Mouse (Mus musculus): ENCODE data around the gene Gm20388. TPM values are rescaled to one million over a fixed set of nuclear protein-coding genes. Genes with fewer than 3 reads are reported as not detected.

The Gm20388 gene
- total RNA-seq, 2 experiments from 2014 or later, result 10.3 to 10.6 TPM

DNA sequence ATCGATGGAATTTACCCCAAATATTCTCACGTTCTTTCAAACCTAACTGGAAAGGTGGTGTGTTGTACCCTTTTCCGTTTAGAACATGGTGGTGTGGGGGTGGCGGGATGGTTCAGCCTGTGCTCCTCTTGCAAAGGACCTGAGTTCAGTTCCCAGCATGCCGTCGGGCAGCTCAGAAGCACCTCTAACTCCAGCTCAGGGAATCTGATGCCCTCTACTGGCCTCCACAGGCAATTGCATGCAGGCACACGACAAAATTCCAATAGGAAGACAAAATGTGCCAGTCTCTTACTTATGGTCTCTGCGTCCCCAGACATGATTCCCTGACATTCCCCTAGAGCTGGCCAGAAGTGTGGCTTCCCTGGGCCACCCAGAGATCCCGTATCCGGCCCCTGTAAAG is 1304.3 kb downstream of the Gm20388 start:
- intact Hi-C loops (cut with DNase I), result no loop called here
- no peak for DNase-seq (ENCODE audit: low spot score in 2 of 2)

DNA sequence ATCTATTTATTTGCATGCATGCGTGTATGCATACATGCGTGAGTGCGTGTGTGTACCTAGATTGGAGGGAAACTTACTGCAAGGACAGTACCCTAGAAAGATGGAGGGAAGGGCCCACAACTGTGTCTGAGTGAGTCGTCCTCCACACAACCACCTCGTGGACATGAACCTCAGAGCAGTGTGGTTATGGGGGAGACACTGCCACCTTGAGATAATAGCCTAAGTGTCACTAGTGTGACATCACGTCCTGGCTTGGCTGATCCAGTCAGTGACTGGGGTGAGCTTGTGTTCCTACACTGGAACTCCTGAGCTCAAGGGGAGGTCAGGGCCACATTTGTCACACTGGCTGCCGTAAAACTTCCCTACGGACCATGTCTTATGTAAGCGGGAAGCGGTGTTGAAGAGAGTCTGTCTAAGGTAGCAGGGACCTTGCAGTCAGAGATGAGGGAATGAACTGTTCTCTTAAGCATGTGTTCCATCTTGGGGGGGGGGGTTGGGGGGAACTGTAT is 1305.9 kb downstream of the Gm20388 start:
- intact Hi-C loops (cut with DNase I), result no loop called here
- DNase-seq (ENCODE audit: low spot score in 2 of 2), result no peak

GRCm38 (mm10) chr8:121218486-121218885 is 1307.8 kb downstream of the Gm20388 start:
- no peak for DNase-seq (ENCODE audit: low spot score in 2 of 2)

DNA sequence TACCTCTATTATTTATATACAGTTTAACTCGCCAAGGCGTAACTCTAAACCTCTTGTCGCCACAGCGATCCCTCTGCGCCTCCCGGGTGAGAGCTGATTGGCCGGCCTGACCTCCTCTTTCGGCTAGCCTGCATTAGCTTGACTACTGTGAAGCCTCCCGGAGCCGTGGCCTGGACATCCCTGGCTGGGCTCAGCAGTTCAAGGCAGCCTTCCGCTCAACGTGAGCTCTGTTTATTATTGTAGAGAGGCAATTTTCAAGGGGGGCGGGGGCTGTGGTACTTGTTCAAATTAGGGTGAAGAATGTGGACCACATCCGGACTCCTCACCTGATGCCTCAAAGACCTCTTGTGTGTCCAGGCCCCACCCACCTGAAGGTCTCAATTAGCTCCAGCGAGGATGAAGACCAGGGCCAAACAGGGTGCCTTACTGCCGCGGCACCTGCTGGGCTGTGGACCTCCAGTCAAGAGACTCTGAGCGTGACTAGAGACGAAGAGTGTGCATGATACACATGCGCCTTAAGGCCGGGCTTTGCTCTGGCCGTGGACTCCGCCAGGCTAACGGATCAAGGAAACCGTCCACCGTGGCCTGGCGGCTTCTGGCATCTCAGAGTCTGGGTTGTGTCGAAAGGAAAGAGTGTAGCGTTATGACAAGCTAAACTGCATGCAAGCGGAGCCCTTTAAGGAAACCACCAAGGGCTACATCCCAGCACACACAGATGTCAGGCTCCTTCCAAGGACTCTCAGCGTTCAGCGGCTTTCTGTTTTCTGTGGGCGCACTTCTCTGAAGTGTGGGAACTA is 1309.7 kb downstream of the Gm20388 start:
- intact Hi-C loops (cut with DNase I), result no loop called here
- no peak for DNase-seq (ENCODE audit: low spot score in 2 of 2)

More at GRCm38 (mm10) chr8:121218486-121218885, 1307.8 kb downstream of the Gm20388 start:
- intact Hi-C loops (cut with DNase I), result no loop called here

GRCm38 (mm10) chr8:121224709-121225108 is 1314.1 kb downstream of the Gm20388 start:
- DNase-seq (ENCODE audit: low spot score in 2 of 2), result no peak
- intact Hi-C loops (cut with DNase I), result no loop called here

DNA sequence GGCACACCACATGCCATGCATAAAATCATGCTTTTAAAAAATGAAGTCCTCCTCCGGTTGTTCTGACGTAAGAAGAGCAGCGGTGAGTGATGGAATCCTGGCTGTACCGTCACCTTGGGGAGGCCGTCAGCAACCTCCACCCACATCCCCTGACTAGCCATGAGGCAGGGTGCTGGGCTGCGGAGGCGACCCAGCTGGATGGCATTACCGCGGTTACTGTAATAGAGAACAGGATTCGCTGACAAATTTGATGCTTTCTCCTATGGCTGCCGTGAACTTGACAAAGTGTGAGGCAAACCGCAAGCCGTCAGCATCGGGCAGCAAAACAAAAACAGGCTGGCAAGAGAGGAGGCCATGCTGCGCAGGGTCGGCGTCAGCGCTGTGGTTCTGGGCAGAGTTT is 1317.1 kb downstream of the Gm20388 start:
- intact Hi-C loops (cut with DNase I), result no loop called here
- DNase-seq (ENCODE audit: low spot score in 2 of 2), result peak; percentile 14 to 17

DNA sequence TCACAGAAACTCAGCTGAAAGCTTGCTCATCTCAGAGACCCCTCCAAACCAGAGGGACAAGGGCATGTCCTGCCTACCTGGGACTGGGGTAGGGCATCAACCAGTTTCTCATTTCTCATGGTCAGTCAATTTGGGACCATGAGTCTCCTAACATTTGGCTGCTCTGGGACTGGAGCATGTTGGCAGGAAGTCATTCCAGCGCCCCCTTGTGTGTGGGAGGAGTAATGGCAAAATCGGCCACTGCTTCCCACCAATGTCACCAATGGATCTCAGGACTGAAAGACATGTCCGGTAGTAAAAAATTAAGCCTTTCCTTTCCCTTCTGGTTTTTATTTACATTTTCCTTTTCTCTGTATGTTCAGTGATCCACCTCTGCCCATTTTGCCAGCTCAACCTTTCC is 1318.3 kb downstream of the Gm20388 start:
- no peak for DNase-seq (ENCODE audit: low spot score in 2 of 2)
- intact Hi-C loops (cut with DNase I), result no loop called here

- no peak for DNase-seq (ENCODE audit: low spot score in 2 of 2)
- intact Hi-C loops (cut with DNase I), result no loop called here
Measured at GRCm38 (mm10) chr8:121229550-121229949, 1318.9 kb downstream of the Gm20388 start.

DNA sequence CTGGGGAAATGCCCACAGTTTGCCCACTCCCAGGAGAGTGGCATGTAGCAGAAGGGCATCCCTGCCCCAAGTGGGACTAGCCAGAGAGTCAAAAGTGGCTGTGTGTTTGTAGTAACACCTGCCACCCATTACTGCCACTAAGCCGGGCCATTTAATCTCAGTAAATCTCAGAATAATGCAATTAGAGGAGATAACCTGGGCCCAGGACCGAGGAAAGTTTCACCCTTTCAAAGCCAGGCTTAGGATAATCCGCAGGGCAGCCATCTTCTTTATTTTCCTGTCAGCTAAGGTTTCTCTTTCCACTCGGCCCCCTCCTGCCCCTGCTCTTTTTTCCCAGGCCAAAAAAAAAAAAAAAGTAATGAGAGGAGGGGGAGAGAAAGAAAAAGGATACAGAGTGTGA is 1322.6 kb downstream of the Gm20388 start:
- no peak for DNase-seq (ENCODE audit: low spot score in 2 of 2)
- intact Hi-C loops (cut with DNase I), result no loop called here

DNA sequence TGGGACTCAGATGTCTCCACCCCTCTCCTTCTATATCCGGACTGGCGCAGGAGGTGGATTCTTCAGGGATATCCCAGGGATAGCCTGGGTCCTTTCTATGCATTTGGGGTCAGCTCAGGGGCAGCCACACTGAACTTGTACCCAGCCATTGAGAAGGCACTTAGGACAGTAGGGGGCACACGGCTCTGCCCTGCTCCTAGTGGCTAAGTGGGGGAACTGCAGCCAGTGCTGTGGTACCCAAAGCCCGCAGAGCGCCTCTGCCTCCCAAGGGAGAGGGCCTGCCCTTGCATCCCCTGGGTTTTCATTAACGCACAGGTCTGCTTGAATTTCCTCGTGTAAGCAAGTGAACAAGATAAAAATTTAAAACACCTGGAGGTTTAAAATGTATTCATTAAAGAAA is 1324.3 kb downstream of the Gm20388 start:
- no peak for DNase-seq (ENCODE audit: low spot score in 2 of 2)
- intact Hi-C loops (cut with DNase I), result no loop called here

- DNase-seq (ENCODE audit: low spot score in 2 of 2), result no peak
- intact Hi-C loops (cut with DNase I), result no loop called here
Measured at GRCm38 (mm10) chr8:121239640-121240039, 1329.0 kb downstream of the Gm20388 start.

GRCm38 (mm10) chr8:121241761-121242552 is 1331.3 kb downstream of the Gm20388 start:
- intact Hi-C loops (cut with DNase I), result no loop called here
- no peak for DNase-seq (ENCODE audit: low spot score in 2 of 2)

- DNase-seq (ENCODE audit: low spot score in 2 of 2), result no peak
- intact Hi-C loops (cut with DNase I), result no loop called here
Measured at GRCm38 (mm10) chr8:121242671-121243070, 1332.0 kb downstream of the Gm20388 start.

- DNase-seq (ENCODE audit: low spot score in 2 of 2), result no peak
- intact Hi-C loops (cut with DNase I), result no loop called here
Measured at GRCm38 (mm10) chr8:121248823-121249222, 1338.2 kb downstream of the Gm20388 start.

DNA sequence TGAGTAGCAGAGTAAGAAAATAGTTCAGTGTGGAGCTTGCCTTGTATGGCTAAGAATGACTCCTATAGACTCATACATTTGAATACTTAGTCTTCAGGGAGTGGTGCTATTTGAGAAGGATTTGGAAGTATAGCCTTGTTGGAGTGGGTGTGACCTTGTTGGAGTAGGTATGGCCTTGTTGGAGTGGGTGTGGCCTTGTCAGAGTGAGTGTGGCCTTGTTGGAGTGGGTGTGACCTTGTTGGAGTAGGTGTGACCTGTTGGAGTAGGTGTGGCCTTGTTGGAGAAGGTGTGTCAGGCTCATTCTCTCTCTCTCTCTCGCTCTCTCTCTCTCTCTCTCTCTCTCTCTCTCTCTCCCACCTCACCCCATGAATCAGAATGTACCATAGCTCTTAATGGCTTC is 1338.8 kb downstream of the Gm20388 start:
- DNase-seq (ENCODE audit: low spot score in 2 of 2), result no peak
- intact Hi-C loops (cut with DNase I), result no loop called here

GRCm38 (mm10) chr8:121251089-121251488 is 1340.4 kb downstream of the Gm20388 start:
- no peak for DNase-seq (ENCODE audit: low spot score in 2 of 2)
- intact Hi-C loops (cut with DNase I), result no loop called here

DNA sequence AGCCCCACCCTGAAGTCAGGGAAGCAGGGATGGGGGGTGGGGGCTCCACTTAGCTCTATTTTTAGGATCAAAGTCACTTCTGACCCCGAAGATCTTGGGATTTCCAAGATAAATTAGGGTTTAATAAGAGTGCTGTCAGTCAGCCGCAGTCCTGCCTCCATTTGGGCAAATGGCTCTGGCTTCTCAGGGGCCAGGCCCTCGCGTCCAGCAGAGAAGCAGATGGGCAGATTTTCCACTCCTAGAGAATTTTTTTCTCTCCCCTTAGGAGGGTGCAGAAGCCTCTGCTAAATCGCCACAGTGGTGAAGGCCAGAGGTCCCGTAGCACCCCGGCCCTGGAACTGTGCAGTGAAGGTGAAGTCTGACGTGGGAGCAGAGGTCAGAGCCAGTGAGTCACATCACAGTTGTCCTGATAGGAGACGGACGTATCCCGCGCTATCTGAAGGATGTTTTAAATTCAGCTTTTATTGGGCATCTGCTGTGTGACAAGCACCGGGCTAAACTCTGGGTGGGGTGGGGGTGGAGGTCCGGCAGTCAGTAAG is 1345.2 kb downstream of the Gm20388 start:
- no peak for DNase-seq (ENCODE audit: low spot score in 2 of 2)
- intact Hi-C loops (cut with DNase I), result no loop called here

- DNase-seq (ENCODE audit: low spot score in 2 of 2), result no peak
- intact Hi-C loops (cut with DNase I), result no loop called here
Measured at GRCm38 (mm10) chr8:121258126-121258792, 1347.6 kb downstream of the Gm20388 start.

DNA sequence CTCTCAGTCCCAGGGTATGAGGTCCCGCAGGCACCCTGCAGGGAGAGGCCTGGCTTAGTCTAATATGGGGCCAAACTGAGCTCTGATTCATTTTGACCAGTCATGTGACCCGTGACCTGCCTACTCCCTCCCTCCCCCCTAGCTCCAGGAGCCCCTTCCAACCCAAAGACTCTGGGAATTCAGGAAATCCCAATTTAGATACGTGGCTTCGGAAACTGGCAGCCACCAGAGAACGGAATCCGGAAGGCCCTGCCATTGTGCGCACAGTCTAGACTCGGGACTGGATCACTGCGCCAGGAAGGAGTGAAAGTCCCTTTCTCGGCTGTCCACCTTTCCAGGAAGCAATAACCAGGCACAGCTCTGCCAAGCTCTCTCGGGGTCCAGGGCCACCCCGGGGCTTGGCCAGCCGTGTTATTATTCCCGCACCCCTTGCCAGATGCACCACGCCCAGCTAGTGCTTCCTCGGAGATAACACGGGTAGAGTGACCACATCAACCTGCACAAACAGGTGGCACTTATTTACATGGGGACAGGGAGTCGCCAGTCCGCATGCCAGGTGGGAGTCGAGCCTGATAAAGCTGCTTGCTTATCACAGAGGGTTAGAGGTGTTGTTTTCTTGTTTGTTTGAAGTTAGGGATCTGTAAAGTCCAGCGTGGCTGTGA is 1352.2 kb downstream of the Gm20388 start:
- intact Hi-C loops (cut with DNase I), result no loop called here
- no peak for DNase-seq (ENCODE audit: low spot score in 2 of 2)
